In the genomic region with DNA sequence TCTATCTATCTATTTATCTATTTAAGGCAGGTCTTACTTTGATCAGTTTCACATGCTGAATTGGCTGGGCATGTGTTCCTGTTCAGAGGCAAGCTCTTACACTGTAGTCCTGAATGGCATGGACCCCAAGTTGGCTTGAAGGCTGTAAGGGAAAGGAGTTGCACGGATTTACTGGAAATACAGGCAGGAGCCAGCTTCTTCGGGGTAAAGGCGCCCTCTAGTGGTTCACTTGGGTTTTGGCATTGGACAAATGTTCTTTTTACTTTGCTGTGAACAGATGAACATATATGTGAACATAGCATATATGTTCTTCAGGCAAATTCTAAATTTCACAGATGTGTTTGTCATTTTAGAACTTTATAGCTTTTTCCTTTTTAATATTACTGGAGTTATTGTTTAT, we compare ENCODE assay signal across 8 mouse cellular contexts. TPM values are rescaled to one million over a fixed set of nuclear protein-coding genes. Genes with fewer than 3 reads are reported as not detected.
DNase-seq lines count a peak whose midpoint lies in the region; ATAC-seq and TF ChIP-seq lines count a peak whose summit lies in the region.

No protein-coding gene starts in this region.

- H3K4me1 ChIP-seq in liver, embryonic 12.5 days, result peaks cover 39% of the 10 kb centered on the region
- no peaks in the 10 kb centered on the region; the same call in 1 of the 2 replicates for H3K4me1 ChIP-seq in cortical plate, adult 2 months (ENCODE audit: control insufficient read depth, insufficient read depth, low read length)
- H3K4me1 ChIP-seq in limb, embryonic 11.5 days (ENCODE audit: control insufficient read depth, insufficient read depth, low read length), result peaks cover 16% of the 10 kb centered on the region

- H3K9me3 ChIP-seq in liver, embryonic 12.5 days (replicated peaks), result no peaks in the 10 kb centered on the region
- H3K9me3 ChIP-seq in limb, embryonic 11.5 days (ENCODE audit: control insufficient read depth, low read length), result no peaks in the 10 kb centered on the region

- H3K36me3 ChIP-seq in liver, embryonic 12.5 days, result peaks cover 62% of the 10 kb centered on the region
- H3K36me3 ChIP-seq in limb, embryonic 11.5 days (ENCODE audit: control insufficient read depth, insufficient read depth, low read length), result peaks cover 14% of the 10 kb centered on the region

- H3K4me2 ChIP-seq in liver, embryonic 12.5 days, result no peak overlapping the region
- no peak overlapping the region for H3K4me2 ChIP-seq in limb, embryonic 11.5 days (ENCODE audit: low read depth, severe bottlenecking)

- peak; percentile 77 for DNase-seq in liver
- DNase-seq in T-cell, adult 2 months (ENCODE audit: low spot score), result peak; percentile 72
- DNase-seq in heart, postnatal 36 days, result peak; percentile 73 to 75
- peak; percentile 84 for DNase-seq in limb, embryonic 11.5 days (ENCODE audit: low spot score)
- peak; percentile 85 for DNase-seq in retina, postnatal 1 day
- DNase-seq in urinary bladder, postnatal 4 days (ENCODE audit: low spot score in 2 of 2), result peak; percentile 51 to 74

- H3K4me3 ChIP-seq in liver, embryonic 12.5 days, result no peak overlapping the region
- H3K4me3 ChIP-seq in cortical plate, adult 2 months (ENCODE audit: insufficient read depth, low read length), result no peak overlapping the region
- H3K4me3 ChIP-seq in limb, embryonic 11.5 days (ENCODE audit: low read depth, low read length), result no peak overlapping the region

- TF ChIP-seq CTCF in cortical plate, adult 2 months (IDR thresholded peaks at IDR 0.05; ENCODE audit: extremely low read depth, insufficient read depth, low read length), result peak; percentile 77

- no peaks in the 10 kb centered on the region for H3K27me3 ChIP-seq in liver, embryonic 12.5 days (replicated peaks)
- no peaks in the 10 kb centered on the region for H3K27me3 ChIP-seq in limb, embryonic 11.5 days (ENCODE audit: control insufficient read depth, insufficient read depth, low read length)

- intact Hi-C loops in heart, postnatal 36 days (cut with DNase I), result loop anchor here (2.0 kb wide), 1 partner anchor 388 kb away; no protein-coding TSS in a partner anchor

- no peak overlapping the region for H3K9ac ChIP-seq in liver, embryonic 12.5 days
- H3K9ac ChIP-seq in limb, embryonic 11.5 days (ENCODE audit: low read length), result no peak overlapping the region

- WGBS in liver, embryonic 12.5 days (ENCODE audit: insufficient replicate concordance), result under 1% methylated on average over 3 of the region's 3 CpGs
- under 1% methylated on average over 3 of the region's 3 CpGs for WGBS in limb, embryonic 11.5 days

- TF ChIP-seq POLR2A in cortical plate, adult 2 months (IDR thresholded peaks at IDR 0.05; ENCODE audit: extremely low read depth, insufficient read depth, low read length), result no peak

- H3K27ac ChIP-seq in liver, embryonic 12.5 days, result no peak overlapping the region
- no peak overlapping the region for H3K27ac ChIP-seq in cortical plate, adult 2 months (ENCODE audit: insufficient read depth, low read length)
- H3K27ac ChIP-seq in limb, embryonic 11.5 days (replicated peaks; ENCODE audit: low read depth, low read length), result no peak overlapping the region

- no peak for ATAC-seq in liver, embryonic 12.5 days
- ATAC-seq in limb, embryonic 11.5 days (ENCODE audit: insufficient number of reproducible peaks, low FRiP score, low TSS enrichment, low read depth), result no peak

RNA-seq across cellular contexts. Expression of a gene that starts 2.5 kb away (rescaled TPM):
- 296 and 311 TPM in 2 replicates for polyA plus RNA-seq in liver, embryonic 12.5 days (2016; fragmentation: Nextera tagmentation; extraction: Ambion mirVana)
- polyA plus RNA-seq in cortical plate, adult 2 months (2012; rRNA removed), result 304 and 328 TPM in 2 replicates
- total RNA-seq in heart, postnatal 36 days (2021), result 100 to 1,000 TPM; 648 to 672 TPM
- 457 and 474 TPM in 2 replicates for polyA plus RNA-seq in limb, embryonic 11.5 days (2014; fragmentation: Nextera tagmentation; extraction: Ambion mirVana)

RNA-seq across cellular contexts. Expression of a gene that starts 2.5 kb away (rescaled TPM):
- 689 and 715 TPM in 2 replicates for polyA plus RNA-seq in liver, embryonic 12.5 days (2016; fragmentation: Nextera tagmentation; extraction: Ambion mirVana)
- polyA plus RNA-seq in cortical plate, adult 2 months (2012; rRNA removed), result 587 and 641 TPM in 2 replicates
- total RNA-seq in heart, postnatal 36 days (2021), result 100 to 1,000 TPM; 764 to 784 TPM
- 1,083 and 1,144 TPM in 2 replicates for polyA plus RNA-seq in limb, embryonic 11.5 days (2014; fragmentation: Nextera tagmentation; extraction: Ambion mirVana)

RNA-seq across cellular contexts. Expression of a gene that starts 16.0 kb away (rescaled TPM):
- polyA plus RNA-seq in liver, embryonic 12.5 days (2016; fragmentation: Nextera tagmentation; extraction: Ambion mirVana), result 22.2 and 24.1 TPM in 2 replicates
- polyA plus RNA-seq in cortical plate, adult 2 months (2012; rRNA removed), result 30.0 and 33.0 TPM in 2 replicates
- 10 to 100 TPM; 28.6 to 34.6 TPM for total RNA-seq in heart, postnatal 36 days (2021)
- polyA plus RNA-seq in limb, embryonic 11.5 days (2014; fragmentation: Nextera tagmentation; extraction: Ambion mirVana), result 85.5 and 91.5 TPM in 2 replicates

RNA-seq across cellular contexts. Expression of a gene that starts 16.5 kb away (rescaled TPM):
- polyA plus RNA-seq in liver, embryonic 12.5 days (2016; fragmentation: Nextera tagmentation; extraction: Ambion mirVana), result 12.6 and 13.2 TPM in 2 replicates
- 59.0 and 69.7 TPM in 2 replicates for polyA plus RNA-seq in cortical plate, adult 2 months (2012; rRNA removed)
- 10 to 100 TPM; 55.7 to 81.7 TPM for total RNA-seq in heart, postnatal 36 days (2021)
- polyA plus RNA-seq in limb, embryonic 11.5 days (2014; fragmentation: Nextera tagmentation; extraction: Ambion mirVana), result 23.0 and 25.1 TPM in 2 replicates

RNA-seq across cellular contexts. Expression of a gene that starts 45.2 kb away (rescaled TPM):
- polyA plus RNA-seq in liver, embryonic 12.5 days (2016; fragmentation: Nextera tagmentation; extraction: Ambion mirVana), result 17.3 and 21.0 TPM in 2 replicates
- 2.4 and 2.9 TPM in 2 replicates for polyA plus RNA-seq in cortical plate, adult 2 months (2012; rRNA removed)
- 10 to 100 TPM; 18.2 to 58.8 TPM for total RNA-seq in heart, postnatal 36 days (2021)
- polyA plus RNA-seq in limb, embryonic 11.5 days (2014; fragmentation: Nextera tagmentation; extraction: Ambion mirVana), result 37.9 and 43.6 TPM in 2 replicates
